Mouse (Mus musculus) gastrocnemius, adult 2 months (tissue): Measurements from ENCODE around the gene Mpo. TPM values are rescaled to one million over a fixed set of nuclear protein-coding genes. Genes with fewer than 3 reads are reported as not detected.

Source experiments
- DNase-seq: peaks from one replicate; pipeline ENCODE4 v3.0.0; 2022
- H3K27ac ChIP-seq: fragments of 200-600 bp; 2 replicates; pipeline ENCODE4 v1.8.1; 2022; ENCODE audit warnings: mild to moderate bottlenecking
- H3K4me3 ChIP-seq: fragments of 200-600 bp; 2 replicates; pipeline ENCODE4 v1.8.1; 2022; ENCODE audit warnings: mild to moderate bottlenecking, moderate library complexity
- CTCF ChIP-seq: fragments of 200-600 bp; IDR thresholded peaks from 2 replicates; pipeline ENCODE4 v1.8.1; 2022; ENCODE audit warnings: antibody characterized with exemption, mild to moderate bottlenecking, moderate library complexity
- intact Hi-C: fragments of 180-260 bp; cut with DNase I; formaldehyde crosslinking; loops from one replicate; pipeline ENCODE4 v1.15.1; 2025
- total RNA-seq, 2 experiments: library from RNA; stranded (reverse); gene quantifications; 2 replicates each; pipeline ENCODE4 v1.2.3; 2021

Mpo gene
- total RNA-seq, 2 experiments from 2014 or later, result not detected

GRCm38 (mm10) chr11:87761181-87761721 is 32.1 kb upstream of the Mpo start:
- Histone ChIP-seq H3K27ac (no peak overlapping the region), H3K4me3 (no peak overlapping the region)
- DNase-seq, result peak; percentile 12
- intact Hi-C loops, result no loop called here
- TF ChIP-seq CTCF, result no peak

DNA sequence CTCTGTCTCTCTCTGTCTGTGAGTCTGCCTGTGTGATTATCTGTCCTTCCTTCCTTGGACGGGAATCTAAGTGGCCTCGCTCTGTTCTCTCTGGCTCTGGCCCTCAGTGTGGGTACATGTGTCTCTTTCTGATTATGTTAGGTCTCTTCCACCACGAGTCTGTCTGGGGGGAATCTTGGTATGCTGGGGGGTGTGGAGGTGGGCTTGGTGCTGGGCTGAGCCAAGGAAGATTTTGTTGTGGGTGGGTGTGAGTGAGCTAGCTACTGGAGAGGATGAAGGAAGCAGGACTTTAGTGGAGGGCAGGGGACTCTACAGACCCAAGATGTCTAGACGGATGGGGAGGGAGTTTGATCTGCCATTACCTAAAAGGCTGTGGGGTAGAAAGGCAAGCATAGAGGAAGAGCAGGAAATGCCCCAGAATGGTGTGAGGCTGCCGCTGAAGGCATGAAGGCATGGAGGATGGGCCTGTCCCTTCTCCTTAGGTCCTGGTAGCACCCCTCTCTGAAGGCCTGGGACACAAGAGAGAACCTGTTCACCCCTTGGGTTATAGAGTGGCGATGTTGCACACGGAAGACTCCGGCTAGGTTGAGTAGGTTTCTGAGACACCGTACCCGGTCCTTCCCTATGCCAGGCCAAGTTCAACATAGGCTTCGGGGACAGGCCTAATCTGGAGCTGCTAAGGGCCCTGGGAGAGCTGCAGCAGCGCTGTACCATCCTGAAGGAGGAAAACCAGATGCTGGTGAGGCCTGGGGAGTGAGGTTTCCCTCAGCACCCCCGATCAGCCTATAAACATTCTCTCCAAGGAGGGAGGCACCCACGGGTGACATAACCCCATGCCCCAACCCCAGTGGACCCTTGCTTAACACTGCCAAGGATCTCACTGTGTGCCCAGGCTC is 31.3 kb upstream of the Mpo start:
- intact Hi-C loops, result no loop called here
- TF ChIP-seq CTCF, result no peak
- H3K27ac ChIP-seq, result no peak overlapping the region
- DNase-seq, result no peak
- H3K4me3 ChIP-seq, result no peak overlapping the region

- TF ChIP-seq CTCF, result no peak
- no peak for DNase-seq
- H3K4me3 ChIP-seq, result no peak overlapping the region
- H3K27ac ChIP-seq, result no peak overlapping the region
- intact Hi-C loops, result no loop called here
Measured at GRCm38 (mm10) chr11:87762702-87763385, 30.5 kb upstream of the Mpo start.

DNA sequence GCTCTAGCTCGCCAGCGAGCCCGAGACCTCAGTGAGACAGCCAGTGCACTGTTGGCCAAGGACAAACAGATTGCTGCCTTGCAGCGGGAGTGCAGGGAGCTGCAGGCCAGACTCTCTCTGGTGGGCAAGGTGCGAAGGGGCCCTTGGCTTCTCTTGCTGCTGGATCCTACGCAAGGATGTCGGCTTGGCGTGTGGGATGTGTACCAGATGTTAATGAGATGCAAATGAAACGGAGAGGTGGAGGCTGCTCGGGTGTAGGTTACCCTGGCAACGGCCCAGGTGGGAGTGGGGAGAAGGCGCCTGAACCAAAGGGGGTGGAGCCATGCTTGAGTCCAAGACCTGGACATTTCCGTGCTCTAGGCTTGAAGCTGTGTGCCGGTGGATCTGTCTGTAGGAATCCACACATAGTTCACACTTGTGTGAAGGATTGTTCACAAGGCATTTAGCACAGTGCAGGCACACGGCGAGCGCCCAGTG is 29.8 kb upstream of the Mpo start:
- peak; percentile 15 for DNase-seq
- no peak for TF ChIP-seq CTCF
- Histone ChIP-seq H3K27ac (no peak overlapping the region), H3K4me3 (peak overlapping the region; percentile 51)
- intact Hi-C loops, result no loop called here

- intact Hi-C loops, result no loop called here
- Histone ChIP-seq H3K4me3 (peak overlapping the region; percentile 51), H3K27ac (no peak overlapping the region)
- peak; percentile 19 for DNase-seq
- no peak for TF ChIP-seq CTCF
Measured at GRCm38 (mm10) chr11:87763988-87764876, 29.1 kb upstream of the Mpo start.

- intact Hi-C loops, result no loop called here
- Histone ChIP-seq H3K4me3 (no peak overlapping the region), H3K27ac (no peak overlapping the region)
- peak; percentile 2 for DNase-seq
- TF ChIP-seq CTCF, result no peak
Measured at GRCm38 (mm10) chr11:87768745-87769144, 24.6 kb upstream of the Mpo start.

DNA sequence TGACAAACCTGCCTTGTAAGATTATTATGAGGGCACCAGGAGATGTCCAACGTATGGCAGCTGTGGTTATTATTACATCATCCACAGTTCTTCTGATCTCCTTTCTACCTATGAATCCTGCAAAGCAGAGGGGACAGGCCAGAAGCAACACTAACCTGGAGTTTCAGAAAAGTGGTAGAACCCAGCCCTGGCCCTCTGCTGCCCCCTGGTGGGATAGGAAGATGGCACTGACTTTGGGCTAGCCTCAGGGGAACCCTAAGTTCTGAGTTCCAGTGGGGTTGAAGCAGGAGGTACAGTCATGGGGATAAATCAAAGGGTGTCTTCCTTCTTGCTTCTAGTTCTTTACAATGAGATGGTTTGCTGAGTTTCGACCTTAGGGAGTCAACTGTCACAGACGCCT is 22.4 kb upstream of the Mpo start:
- peak; percentile 63 for DNase-seq
- TF ChIP-seq CTCF, result peak; percentile 91
- Histone ChIP-seq H3K27ac (no peak overlapping the region), H3K4me3 (no peak overlapping the region)
- intact Hi-C loops, result loop anchor here (2.0 kb wide), 2 partner anchors 108 to 556 kb away; partner anchors contain the start of gene Rnf43

DNA sequence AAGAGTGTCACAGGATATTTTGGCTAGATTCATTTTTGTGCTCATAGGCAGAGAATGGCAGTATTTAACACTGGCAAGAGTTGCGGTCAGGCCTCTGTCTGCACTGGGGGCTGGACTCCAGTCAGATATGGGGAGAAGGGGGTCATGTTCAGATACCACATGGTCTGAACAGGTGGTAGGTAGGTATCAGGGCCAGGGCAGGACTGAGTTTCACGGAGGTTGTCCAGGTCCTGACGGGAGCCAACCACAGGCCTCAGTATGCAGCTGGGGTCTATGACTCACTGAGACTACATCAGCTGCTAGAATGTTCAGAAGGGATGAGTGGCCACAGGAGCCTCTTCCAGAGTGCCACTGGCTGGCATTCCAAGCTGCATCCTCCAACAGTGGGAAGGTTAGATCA is 21.0 kb upstream of the Mpo start:
- DNase-seq, result no peak
- no peak for TF ChIP-seq CTCF
- intact Hi-C loops, result no loop called here
- Histone ChIP-seq H3K27ac (no peak overlapping the region), H3K4me3 (no peak overlapping the region)

GRCm38 (mm10) chr11:87778100-87778765 is 15.1 kb upstream of the Mpo start:
- intact Hi-C loops, result no loop called here
- peak; percentile 45 for DNase-seq
- Histone ChIP-seq H3K4me3 (peak overlapping the region; percentile 63), H3K27ac (no peak overlapping the region)
- no peak for TF ChIP-seq CTCF

GRCm38 (mm10) chr11:87778915-87779314 is 14.5 kb upstream of the Mpo start:
- intact Hi-C loops, result no loop called here
- Histone ChIP-seq H3K4me3 (peak overlapping the region; percentile 63; the same call in 1 of the 2 replicates), H3K27ac (no peak overlapping the region)
- no peak for DNase-seq
- no peak for TF ChIP-seq CTCF

- no peak overlapping the region for H3K4me3 ChIP-seq
- H3K27ac ChIP-seq, result no peak overlapping the region
- no peak for DNase-seq
- no peak for TF ChIP-seq CTCF
- intact Hi-C loops, result no loop called here
Measured at GRCm38 (mm10) chr11:87779392-87779791, 14.0 kb upstream of the Mpo start.

- Histone ChIP-seq H3K27ac (no peak overlapping the region), H3K4me3 (no peak overlapping the region)
- no peak for DNase-seq
- intact Hi-C loops, result no loop called here
- no peak for TF ChIP-seq CTCF
Measured at GRCm38 (mm10) chr11:87780130-87780529, 13.3 kb upstream of the Mpo start.
